Mouse (Mus musculus): ENCODE measurements around the gene Lsm8. TPM values are rescaled to one million over a fixed set of nuclear protein-coding genes. Genes with fewer than 3 reads are reported as not detected.

The Lsm8 gene
- total RNA-seq (2012; rRNA removed): 75.7 and 91.1 TPM in 2 replicates
- 211 and 216 TPM in 2 replicates for total RNA-seq (2014; rRNA removed)
- 96.3 and 107 TPM in 2 replicates for polyA plus RNA-seq (2012; ENCODE audit: insufficient read length, low read depth)

GRCm38 (mm10) chr6:18848051-18848701 is at the start of gene Lsm8:
TSS of gene Lsm8 (plus strand) at chr6:18848579.
- Histone ChIP-seq H3K4me2 (ENCODE audit: insufficient read depth, low read depth, poor library complexity, severe bottlenecking) (peak within 1 kb of the TSS; percentile 98), H3K9ac (ENCODE audit: insufficient read depth, low read depth) (peak within 1 kb of the TSS; percentile 92), H3K36me3 (replicated peaks in 1 of 2; ENCODE audit: control insufficient read depth in 1 of 2, insufficient read depth in 1 of 2, low read length in 1 of 2) (peaks cover 0 to 23% of the 10 kb centered on the region in 2 experiments), H3K79me2 (replicated peaks; ENCODE audit: control insufficient read depth, extremely low read depth, insufficient read depth, poor library complexity, severe bottlenecking) (peaks cover 12% of the 10 kb centered on the region), H3K4me3 (replicated peaks in 1 of 3; ENCODE audit: low read depth in 2 of 3, low read length in 2 of 3, poor library complexity in 1 of 3) (peak within 1 kb of the TSS; percentile 76 to 91 (median 84)), H3K9me3 (replicated peaks; ENCODE audit: low read length) (no peaks in the 10 kb centered on the region), H3K4me1 (ENCODE audit: control insufficient read depth in 1 of 2, insufficient read depth in 2 of 2) (peaks cover 0 to 18% of the 10 kb centered on the region in 2 experiments; a peak in 2 of 4 replicates), H3K27me3 (replicated peaks) (no peaks in the 10 kb centered on the region), H3K27ac (ENCODE audit: insufficient read depth, low read depth) (peak within 1 kb of the TSS; percentile 65; the same call in 1 of the 2 replicates)
- peak; percentile 95 for DNase-seq (ENCODE audit: extremely low read depth)
- dilution Hi-C loops (cut with MboI; ENCODE audit: extremely low pct_ligation_motif_present, extremely low pct_unique_long_range_greater_than_20kb, low sequenced_read_pairs): no loop called here
- in situ Hi-C loops (cut with MboI; ENCODE audit: low pct_ligation_motif_present, low pct_unique_long_range_greater_than_20kb, low sequenced_read_pairs): no loop called here
- peak; percentile 80 for TF ChIP-seq HCFC1 (IDR thresholded peaks at IDR 0.05; ENCODE audit: low read depth, low read length)
- peak; percentile 60; the same call in 1 of the 2 replicates for TF ChIP-seq MXI1 (IDR thresholded peaks at IDR 0.05; ENCODE audit: low read depth, low read length)
- peak; percentile 92 for TF ChIP-seq NRF1 (IDR thresholded peaks at IDR 0.05; ENCODE audit: low read depth, low read length)
- TF ChIP-seq TCF12 (IDR thresholded peaks at IDR 0.05; ENCODE audit: low read depth, low read length): peak; percentile 86
- TF ChIP-seq USF2 (conservative IDR thresholded peaks at IDR 0.05; ENCODE audit: low read depth, low read length): no peak
- no peak for TF ChIP-seq SMC3 (IDR thresholded peaks at IDR 0.05; ENCODE audit: low read depth, low read length)
- TF ChIP-seq UBTF (IDR thresholded peaks at IDR 0.05; ENCODE audit: low read depth, low read length): 0 out of 2 replicates have a peak, but pooled peaks have one; percentile 28
- TF ChIP-seq NELFE (IDR thresholded peaks at IDR 0.05; ENCODE audit: low read depth, low read length): peak; percentile 90; the same call in 1 of the 2 replicates
- 0 out of 2 replicates have a peak, but pooled peaks have one; percentile 38 for TF ChIP-seq POLR2AphosphoS2 (IDR thresholded peaks at IDR 0.05; ENCODE audit: low read depth, low read length)
- no peak for TF ChIP-seq GABPA (IDR thresholded peaks at IDR 0.05; ENCODE audit: insufficient replicate concordance, low read depth, low read length)
- TF ChIP-seq KAT2A (IDR thresholded peaks at IDR 0.05; ENCODE audit: insufficient replicate concordance, low read length): peak; percentile 80; the same call in 1 of the 2 replicates
- TF ChIP-seq ZC3H11A (IDR thresholded peaks at IDR 0.05; ENCODE audit: low read depth, low read length): no peak
- no peak for TF ChIP-seq PAX5 (IDR thresholded peaks at IDR 0.05; ENCODE audit: low read length)
- TF ChIP-seq IRF4 (IDR thresholded peaks at IDR 0.05; ENCODE audit: low read depth, low read length): peak; percentile 16; the same call in 1 of the 2 replicates
- TF ChIP-seq ELF1 (IDR thresholded peaks at IDR 0.05; ENCODE audit: low read depth, low read length): peak; percentile 94
- TF ChIP-seq CHD2 (IDR thresholded peaks at IDR 0.05; ENCODE audit: low read length): peak; percentile 99
- no peak; the same call in 1 of the 2 replicates for TF ChIP-seq MYC (IDR thresholded peaks at IDR 0.05; ENCODE audit: low read depth, low read length)
- TF ChIP-seq EP300 (IDR thresholded peaks at IDR 0.05; ENCODE audit: low read length): no peak
- TF ChIP-seq POLR2A (IDR thresholded peaks at IDR 0.05; ENCODE audit: low read depth, low read length): peak; percentile 92
- peak; percentile 83 for TF ChIP-seq TBP (conservative IDR thresholded peaks at IDR 0.05; ENCODE audit: low read depth, low read length)
- TF ChIP-seq E2F4 (IDR thresholded peaks at IDR 0.05; ENCODE audit: insufficient replicate concordance, low read depth, low read length): peak; percentile 64; the same call in 1 of the 2 replicates
- TF ChIP-seq MAZ (IDR thresholded peaks at IDR 0.05; ENCODE audit: low read depth, low read length): peak; percentile 36; the same call in 1 of the 2 replicates
- TF ChIP-seq USF1 (IDR thresholded peaks at IDR 0.05; ENCODE audit: low read depth, low read length): no peak
- TF ChIP-seq BHLHE40 (IDR thresholded peaks at IDR 0.05; ENCODE audit: low read depth, low read length): no peak
- TF ChIP-seq SIN3A (IDR thresholded peaks at IDR 0.05; ENCODE audit: low read length): peak; percentile 74
- 0 out of 2 replicates have a peak, but pooled peaks have one; percentile 62 for TF ChIP-seq ZMIZ1 (IDR thresholded peaks at IDR 0.05; ENCODE audit: low read depth, low read length)

Measured in CH12.LX (cell line).